Mouse (Mus musculus) ES-Bruce4 (cell line): ENCODE measurements around the gene Ccdc18. TPM values are rescaled to one million over a fixed set of nuclear protein-coding genes. Genes with fewer than 3 reads are reported as not detected.
"Not testable (repeated sequence)": the region's sequence is repeated elsewhere in the genome, so short reads cannot be mapped to it uniquely, and the experiment has no call there.

Experiments
- H3K27ac ChIP-seq: 2 replicates; pipeline ENCODE4 v1.5.1; 2012; ENCODE audit warnings: low read length, inconsistent platforms; ENCODE audit not compliant: insufficient read depth
- H3K27me3 ChIP-seq: 2 replicates; pipeline ENCODE4 v1.6.1; 2012; ENCODE audit warnings: mild to moderate bottlenecking, low read length, inconsistent platforms; ENCODE audit not compliant: control insufficient read depth, poor library complexity, insufficient read depth, severe bottlenecking
- H3K36me3 ChIP-seq: 2 replicates; pipeline ENCODE4 v1.6.1; 2012; ENCODE audit warnings: inconsistent platforms, mild to moderate bottlenecking, low read length, moderate library complexity; ENCODE audit not compliant: control insufficient read depth, poor library complexity, insufficient read depth, severe bottlenecking
- H3K4me1 ChIP-seq: one replicate; pipeline ENCODE4 v1.8.1; 2011; ENCODE audit warnings: low read length; ENCODE audit not compliant: control insufficient read depth, insufficient read depth
- H3K4me3 ChIP-seq: 2 replicates; pipeline ENCODE4 v1.5.1; 2011; ENCODE audit warnings: low read depth, mild to moderate bottlenecking, low read length
- H3K9ac ChIP-seq: 2 replicates; pipeline ENCODE4 v1.6.1; 2012; ENCODE audit warnings: low read depth, mild to moderate bottlenecking, inconsistent platforms; ENCODE audit not compliant: poor library complexity, severe bottlenecking
- H3K9me3 ChIP-seq: replicated peaks from 2 replicates; pipeline ENCODE4 v1.6.1; 2012; ENCODE audit warnings: mild to moderate bottlenecking, low read length, inconsistent platforms; ENCODE audit not compliant: control insufficient read depth, poor library complexity, insufficient read depth, severe bottlenecking
- CTCF ChIP-seq: IDR thresholded peaks from one replicate; pipeline ENCODE4 v1.8.1; 2011; ENCODE audit warnings: low read depth, low read length
- EP300 ChIP-seq: IDR thresholded peaks from 2 replicates; pipeline ENCODE4 v1.6.1; 2011; ENCODE audit warnings: low read depth, low read length; ENCODE audit not compliant: insufficient read depth
- POLR2A ChIP-seq: IDR thresholded peaks from one replicate; pipeline ENCODE4 v1.8.1; 2011; ENCODE audit warnings: low read length; ENCODE audit not compliant: insufficient read depth
- polyA plus RNA-seq: library from polyadenylated mRNA; stranded (reverse); fragments of >200 nt; gene quantifications from 2 replicates; pipeline ENCODE4 v1.2.4, GENCODE M21; 2011; ENCODE audit warnings: low read depth; ENCODE audit not compliant: missing spikeins, insufficient read depth, insufficient read length

The Ccdc18 gene
- polyA plus RNA-seq, 1 experiment, result 50.2 TPM

DNA sequence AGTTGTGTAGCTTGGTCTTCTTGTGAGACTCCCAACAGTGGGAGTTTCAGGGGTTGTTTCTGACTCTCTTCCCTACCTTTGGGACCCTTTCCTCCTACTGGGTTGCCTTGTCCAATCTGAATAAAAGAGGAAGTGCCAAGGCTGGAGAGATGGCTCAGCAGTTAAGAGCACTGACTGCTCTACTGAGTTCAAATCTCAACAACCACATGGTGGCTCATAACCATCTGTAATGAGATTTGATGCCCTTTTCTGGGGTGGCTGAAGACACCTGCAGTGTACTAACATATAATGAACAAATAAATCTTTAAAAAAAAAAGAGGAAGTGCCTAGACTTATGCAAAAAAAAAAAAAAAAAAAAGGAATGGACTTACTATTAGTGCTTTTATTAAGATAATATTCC lies 91.4 kb downstream of the Ccdc18 start:
- H3K9me3 ChIP-seq, result no peaks in the 10 kb centered on the region
- H3K27ac ChIP-seq, result no peak overlapping the region
- no peaks in the 10 kb centered on the region; the same call in 1 of the 2 replicates for H3K36me3 ChIP-seq
- H3K27me3 ChIP-seq, result no peaks in the 10 kb centered on the region
- no peak for TF ChIP-seq POLR2A
- no peak for TF ChIP-seq EP300
- TF ChIP-seq CTCF, result no peak
- H3K9ac ChIP-seq, result no peak overlapping the region
- H3K4me1 ChIP-seq, result no peaks in the 10 kb centered on the region
- no peak overlapping the region for H3K4me3 ChIP-seq

DNA sequence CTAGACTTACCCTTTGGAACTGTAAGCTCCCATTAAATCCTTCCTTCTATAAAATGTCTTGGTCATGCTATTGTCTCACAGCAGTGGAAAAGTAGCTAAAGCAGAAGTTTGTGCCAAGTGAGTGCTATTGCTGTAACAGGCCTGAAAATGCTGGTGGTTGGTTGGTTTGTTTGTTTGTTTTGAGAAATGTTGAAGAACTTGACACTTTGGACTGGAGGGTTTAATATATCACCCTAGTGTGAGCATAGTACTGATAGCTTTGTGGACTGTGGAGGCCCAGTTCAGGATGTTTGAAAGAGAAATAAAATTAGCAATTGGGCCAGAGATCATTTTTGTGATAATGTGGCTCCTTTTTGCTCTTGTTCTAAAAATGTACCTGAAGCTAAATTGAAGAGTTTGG lies 93.5 kb downstream of the Ccdc18 start:
- Histone ChIP-seq H3K4me1 (no peaks in the 10 kb centered on the region), H3K9ac (no peak overlapping the region)
- no peak for TF ChIP-seq CTCF
- TF ChIP-seq EP300, result no peak
- TF ChIP-seq POLR2A, result no peak

DNA sequence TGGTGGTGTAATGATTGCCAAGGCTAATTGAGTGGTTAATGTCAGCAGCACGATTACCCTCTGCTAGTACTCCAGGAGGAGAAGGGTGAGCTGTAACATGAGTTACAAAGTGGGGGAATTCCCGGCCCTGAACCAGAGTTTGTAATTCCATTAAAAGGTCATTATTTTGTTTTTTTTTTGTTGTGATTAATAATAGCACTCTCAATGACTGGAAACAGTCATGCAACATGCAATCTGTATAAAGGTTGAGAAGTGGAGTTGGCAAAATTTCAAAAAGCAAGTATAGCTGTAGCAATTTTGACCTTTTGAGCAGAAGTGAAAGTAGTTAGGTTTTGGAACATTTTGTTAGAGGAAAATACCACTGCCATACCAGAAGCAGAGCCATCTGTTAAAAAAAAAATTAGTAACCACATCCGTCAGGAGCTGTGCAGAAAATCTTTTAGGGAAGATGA lies 113.7 kb downstream of the Ccdc18 start:
- no peak overlapping the region for H3K9ac ChIP-seq
- H3K36me3 ChIP-seq, result no peaks in the 10 kb centered on the region
- H3K4me1 ChIP-seq, result no peaks in the 10 kb centered on the region
- no peak overlapping the region for H3K27ac ChIP-seq
- no peaks in the 10 kb centered on the region for H3K9me3 ChIP-seq
- no peaks in the 10 kb centered on the region for H3K27me3 ChIP-seq
- no peak for TF ChIP-seq EP300
- no peak for TF ChIP-seq POLR2A
- TF ChIP-seq CTCF, result no peak
- H3K4me3 ChIP-seq, result no peak overlapping the region

More for the DNA sequence above, 93.5 kb downstream of the Ccdc18 start:
- no peaks in the 10 kb centered on the region for H3K9me3 ChIP-seq
- no peaks in the 10 kb centered on the region for H3K27me3 ChIP-seq
- H3K36me3 ChIP-seq, result no peaks in the 10 kb centered on the region; the same call in 1 of the 2 replicates
- no peak overlapping the region for H3K4me3 ChIP-seq
- H3K27ac ChIP-seq, result no peak overlapping the region

DNA sequence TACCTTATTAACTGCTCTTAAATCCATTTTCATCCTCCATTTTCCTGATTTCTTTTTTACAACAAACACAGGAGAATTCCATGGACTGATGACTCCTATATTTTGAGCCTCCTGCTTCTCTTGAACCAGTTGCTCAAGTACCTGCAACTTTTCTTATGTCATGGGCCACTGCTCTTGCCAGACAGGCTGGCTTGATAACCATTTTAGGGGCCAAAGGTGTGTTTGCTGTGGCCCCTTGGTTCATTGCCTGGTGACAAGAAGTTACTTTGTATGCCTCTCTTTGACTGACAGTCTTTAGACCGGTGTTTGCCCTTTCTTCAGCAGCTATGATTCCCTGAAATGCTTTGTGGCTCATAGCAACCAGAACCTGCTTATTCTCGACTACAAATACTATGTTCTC lies 117.4 kb downstream of the Ccdc18 start:
- Histone ChIP-seq H3K27me3 (no peaks in the 10 kb centered on the region), H3K27ac (no peak overlapping the region), H3K9me3 (no peaks in the 10 kb centered on the region), H3K4me1 (no peaks in the 10 kb centered on the region), H3K4me3 (no peak overlapping the region), H3K36me3 (no peaks in the 10 kb centered on the region), H3K9ac (no peak overlapping the region)
- TF ChIP-seq EP300 (no peak), POLR2A (no peak), CTCF (no peak)

DNA sequence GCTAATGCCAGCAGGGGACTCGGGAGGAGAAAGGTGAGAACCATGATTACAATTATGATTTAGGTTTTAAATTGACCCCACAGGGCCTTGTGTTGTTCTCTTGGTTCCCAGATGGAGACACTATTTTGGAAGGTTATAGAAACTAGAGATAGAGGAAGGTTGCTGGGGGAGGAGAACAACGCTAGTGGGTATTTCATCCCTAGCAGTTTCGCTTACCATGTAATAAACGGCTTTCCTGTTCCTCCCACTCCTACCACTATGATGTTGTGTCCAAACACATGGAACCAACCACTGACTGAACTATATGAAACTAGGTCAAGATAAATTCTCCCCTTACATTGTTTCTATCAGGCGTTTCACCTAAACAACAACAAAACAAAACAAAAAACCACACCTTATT lies 122.6 kb downstream of the Ccdc18 start:
- H3K4me3 ChIP-seq, result no peak overlapping the region
- H3K9me3 ChIP-seq, result no peaks in the 10 kb centered on the region
- no peaks in the 10 kb centered on the region for H3K36me3 ChIP-seq
- no peaks in the 10 kb centered on the region for H3K27me3 ChIP-seq
- H3K4me1 ChIP-seq, result no peaks in the 10 kb centered on the region
- TF ChIP-seq CTCF, result no peak
- no peak for TF ChIP-seq EP300
- no peak for TF ChIP-seq POLR2A
- H3K9ac ChIP-seq, result no peak overlapping the region
- H3K27ac ChIP-seq, result no peak overlapping the region

DNA sequence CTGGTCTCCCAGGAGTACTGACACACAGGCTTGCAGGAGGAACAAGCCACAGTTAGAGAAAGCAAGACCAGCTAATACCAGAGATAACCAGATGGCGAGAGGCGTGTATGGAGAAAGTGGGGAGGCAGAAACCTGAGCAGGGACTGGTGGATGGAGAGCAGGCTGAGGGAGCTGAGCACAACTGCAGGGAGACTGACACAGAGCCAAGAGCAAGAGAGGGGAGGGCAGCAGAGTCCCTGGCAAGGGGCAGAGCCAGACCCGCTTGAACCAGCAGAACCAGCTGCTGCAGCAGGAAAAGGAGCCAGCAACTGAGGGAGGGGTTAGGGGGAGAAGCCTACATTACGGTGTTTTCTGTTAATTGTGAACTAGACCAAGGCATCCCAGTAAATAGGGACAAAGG lies 130.0 kb downstream of the Ccdc18 start:
- H3K4me3 ChIP-seq, result no peak overlapping the region
- no peak for TF ChIP-seq POLR2A
- TF ChIP-seq EP300, result no peak
- no peak for TF ChIP-seq CTCF
- H3K36me3 ChIP-seq, result no peaks in the 10 kb centered on the region
- no peaks in the 10 kb centered on the region for H3K27me3 ChIP-seq
- no peaks in the 10 kb centered on the region for H3K4me1 ChIP-seq
- H3K27ac ChIP-seq, result no peak overlapping the region
- no peaks in the 10 kb centered on the region for H3K9me3 ChIP-seq
- peak overlapping the region; percentile 28; the same call in 1 of the 2 replicates for H3K9ac ChIP-seq

DNA sequence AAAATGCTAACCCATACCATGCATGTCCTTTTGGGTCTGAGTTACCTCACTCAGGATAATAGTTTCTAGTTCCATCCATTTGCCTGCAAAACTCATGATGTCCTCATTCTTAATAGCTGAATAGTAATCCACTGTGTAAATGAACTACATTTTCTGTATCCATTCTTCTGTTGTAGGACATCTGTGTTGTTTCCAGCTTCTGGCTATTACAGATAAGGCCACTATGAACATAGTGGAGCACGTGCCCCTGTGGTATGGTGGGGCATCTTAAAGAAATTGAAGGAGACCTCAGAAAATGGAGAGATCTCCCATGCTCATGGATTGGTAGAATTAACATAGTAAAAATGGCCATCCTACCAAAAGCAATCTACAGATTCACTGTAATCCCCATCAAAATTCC lies 131.1 kb downstream of the Ccdc18 start:
- not testable (repeated sequence) for H3K9ac ChIP-seq, H3K4me1 ChIP-seq, H3K4me3 ChIP-seq, H3K9me3 ChIP-seq, H3K27ac ChIP-seq, H3K27me3 ChIP-seq, H3K36me3 ChIP-seq
